Mouse (Mus musculus): Measurements from ENCODE around the gene M1ap.

Gene M1ap

DNA sequence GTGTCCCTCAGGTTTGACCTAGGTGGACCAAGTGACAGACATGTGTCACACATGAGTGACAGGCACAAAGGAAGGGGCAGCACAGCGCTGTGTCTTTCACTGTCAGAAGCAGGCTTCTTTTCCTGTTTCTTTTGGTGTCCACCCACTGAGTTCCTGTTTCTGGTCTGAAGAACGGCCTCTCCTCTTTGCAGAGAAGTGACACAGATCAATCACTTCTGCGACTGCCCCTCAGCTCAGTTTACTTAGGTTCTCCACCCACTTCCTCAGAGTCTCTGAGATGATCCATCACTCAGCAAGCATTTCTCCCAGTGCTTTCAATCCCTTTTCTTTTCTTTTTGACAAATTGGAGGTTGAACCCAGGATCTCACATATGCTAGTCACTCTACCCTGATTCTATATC lies 62.0 kb downstream of the M1ap start:
- no peak for DNase-seq (ENCODE audit: low read depth)

DNA sequence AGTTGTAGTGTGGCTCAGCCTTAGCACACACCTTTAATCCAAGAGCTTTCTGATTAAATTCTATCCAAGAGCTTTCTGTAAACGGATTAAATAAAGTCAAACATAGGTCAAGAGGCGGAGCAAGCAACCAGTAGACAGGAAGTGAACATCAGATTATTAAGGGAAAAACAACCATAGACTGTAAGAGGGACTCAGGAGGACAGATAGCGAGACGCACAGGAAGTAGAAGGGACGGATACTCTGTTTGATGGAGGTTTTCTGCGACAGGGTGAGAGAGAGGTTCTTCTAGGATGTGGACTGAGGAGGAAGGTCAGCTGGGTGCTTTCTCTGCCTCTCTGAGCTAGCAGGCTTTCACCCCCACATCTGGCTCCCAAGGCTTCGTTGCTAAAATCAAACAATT lies 63.3 kb downstream of the M1ap start:
- DNase-seq (ENCODE audit: low read depth): no peak

- no peak for DNase-seq (ENCODE audit: low read depth)
These were observed 64.6 kb downstream of the M1ap start for GRCm38 (mm10) chr6:83011255-83011654.

- no peak for DNase-seq (ENCODE audit: low read depth)
These were observed 65.1 kb downstream of the M1ap start for GRCm38 (mm10) chr6:83011756-83012155.

DNA sequence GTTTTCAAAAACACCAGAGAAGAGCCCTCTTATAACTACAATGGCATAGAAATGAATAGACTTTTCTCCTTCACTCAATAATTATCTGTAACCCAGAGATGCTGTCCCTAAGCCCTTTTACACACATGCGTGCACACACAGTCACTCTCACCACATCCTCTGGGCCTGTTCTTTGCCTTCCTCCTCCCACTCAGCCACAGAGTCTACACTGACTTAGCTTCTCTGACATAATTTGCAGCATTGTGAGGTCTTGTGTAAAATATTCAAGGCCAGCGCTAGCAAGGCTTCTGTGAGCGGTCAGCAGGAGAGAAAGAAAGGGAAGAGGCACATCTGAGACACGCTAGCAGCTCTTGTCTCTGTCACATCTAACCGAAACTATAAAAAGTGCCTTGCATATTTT lies 66.7 kb downstream of the M1ap start:
- no peak for DNase-seq (ENCODE audit: low read depth)

GRCm38 (mm10) chr6:83014482-83015466 lies 68.1 kb downstream of the M1ap start:
- DNase-seq (ENCODE audit: low read depth): peak; percentile 80

- no peak for DNase-seq (ENCODE audit: low read depth)
These were observed 69.0 kb downstream of the M1ap start for GRCm38 (mm10) chr6:83015749-83016148.

DNA sequence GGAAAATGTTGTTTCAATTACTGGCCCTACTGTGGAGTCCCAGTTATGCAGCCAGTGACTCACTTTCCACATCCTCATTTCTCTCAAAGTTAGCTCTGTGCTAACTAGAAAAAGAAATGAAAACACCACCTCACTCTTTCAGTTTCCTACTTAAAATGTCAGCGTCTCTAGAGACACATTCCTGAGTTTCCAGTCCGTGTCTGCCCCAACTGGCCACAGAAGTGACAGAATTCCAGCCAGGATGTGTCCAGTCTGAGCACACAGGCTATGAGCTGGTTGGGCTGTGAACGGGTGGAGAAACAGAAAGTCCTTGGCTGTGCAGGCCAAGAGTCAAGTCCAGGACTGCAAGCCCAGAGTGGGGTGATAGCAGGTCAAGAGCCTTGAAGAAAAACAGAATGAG lies 70.5 kb downstream of the M1ap start:
- DNase-seq (ENCODE audit: low read depth): no peak

GRCm38 (mm10) chr6:83019044-83019443 lies 72.3 kb downstream of the M1ap start:
- no peak for DNase-seq (ENCODE audit: low read depth)

DNA sequence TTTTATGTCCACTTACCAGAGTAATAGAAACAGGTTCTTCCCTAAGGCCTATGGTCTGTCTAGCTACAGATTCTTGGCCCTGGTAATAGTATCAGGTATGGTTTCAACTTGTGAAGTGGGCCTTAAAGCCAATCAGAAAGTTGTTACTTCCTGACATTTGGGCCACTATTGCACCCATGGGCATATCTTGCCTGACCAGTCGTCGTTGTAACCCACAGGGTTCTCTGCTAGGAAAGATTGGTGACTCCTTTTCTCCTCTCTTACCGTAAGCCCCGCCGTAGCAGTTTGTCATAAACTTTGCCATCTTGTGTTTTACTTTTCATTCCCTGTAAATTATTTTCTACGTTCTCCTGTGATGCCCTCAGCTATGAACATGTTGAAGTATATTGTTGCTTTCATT lies 73.4 kb downstream of the M1ap start:
- no peak for DNase-seq (ENCODE audit: low read depth)

GRCm38 (mm10) chr6:83020836-83021593 lies 74.3 kb downstream of the M1ap start:
- DNase-seq (ENCODE audit: low read depth): no peak

GRCm38 (mm10) chr6:83023008-83023407 lies 76.3 kb downstream of the M1ap start:
- no peak for DNase-seq (ENCODE audit: low read depth)

- no peak for DNase-seq (ENCODE audit: low read depth)
These were observed 77.1 kb downstream of the M1ap start for GRCm38 (mm10) chr6:83023786-83024185.

- no peak for DNase-seq (ENCODE audit: low read depth)
These were observed 77.7 kb downstream of the M1ap start for GRCm38 (mm10) chr6:83024421-83024820.

DNA sequence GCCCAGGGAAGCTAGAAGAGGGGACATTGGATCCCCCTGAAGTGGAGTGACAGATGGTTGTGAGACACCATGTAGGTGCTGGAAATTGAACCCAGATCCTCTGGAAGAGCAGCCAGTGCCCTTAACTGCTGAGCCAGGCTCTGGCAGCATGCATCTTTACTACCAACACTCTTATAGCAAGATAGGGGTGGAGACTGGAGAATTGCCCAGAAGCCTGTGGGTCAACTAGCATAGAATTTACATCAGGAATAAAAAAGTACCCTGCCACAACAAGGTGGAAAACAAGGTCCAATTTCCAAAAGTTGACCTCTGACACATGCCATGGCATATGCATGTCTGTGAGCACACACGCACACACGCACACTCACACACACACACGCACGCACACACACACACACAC lies 78.5 kb downstream of the M1ap start:
- no peak for DNase-seq (ENCODE audit: low read depth)

- no peak for DNase-seq (ENCODE audit: low read depth)
These were observed 80.6 kb downstream of the M1ap start for GRCm38 (mm10) chr6:83027293-83027692.

DNA sequence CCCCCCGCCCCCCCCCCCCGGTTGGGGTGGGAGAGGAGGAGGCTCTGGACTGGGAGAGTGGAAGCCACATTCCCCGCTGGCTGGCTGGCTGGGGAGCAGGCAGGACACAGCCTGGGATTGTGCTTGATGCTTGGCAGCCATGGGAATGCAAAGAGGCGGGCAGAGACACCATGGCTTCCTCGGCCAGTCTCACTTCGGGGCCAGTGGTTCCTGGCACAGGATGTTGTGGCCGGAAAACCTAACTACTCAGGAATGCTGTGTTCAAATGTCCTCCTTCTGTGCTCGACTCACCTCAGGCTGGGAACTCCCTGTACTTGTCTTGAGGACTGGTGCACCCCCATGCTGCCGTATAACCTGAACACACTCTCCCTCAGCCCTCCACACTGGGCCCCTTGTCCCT lies 81.0 kb downstream of the M1ap start:
- DNase-seq (ENCODE audit: low read depth): no peak

DNA sequence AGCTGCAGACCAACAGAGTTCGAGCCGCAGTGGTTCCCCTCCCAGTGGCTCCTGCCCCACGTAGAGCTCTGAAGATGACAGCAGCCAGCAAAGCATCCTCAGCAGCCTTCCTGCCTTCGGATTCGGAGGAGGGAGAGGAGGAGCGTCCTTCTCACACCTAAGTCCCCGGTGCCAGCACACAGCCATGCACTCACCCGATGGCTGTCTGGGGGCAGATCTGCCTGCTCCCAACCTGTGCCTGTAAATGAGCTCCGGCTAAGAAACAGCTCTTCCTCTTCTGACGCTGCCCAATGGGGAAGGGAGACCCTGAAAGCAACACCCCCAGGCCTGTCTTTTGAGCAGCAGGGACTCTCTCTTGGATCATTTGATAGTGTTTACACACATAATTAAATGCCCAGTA lies 83.1 kb downstream of the M1ap start:
- no peak for DNase-seq (ENCODE audit: low read depth)

GRCm38 (mm10) chr6:83031111-83031510 lies 84.4 kb downstream of the M1ap start:
- DNase-seq (ENCODE audit: low read depth): no peak

DNA sequence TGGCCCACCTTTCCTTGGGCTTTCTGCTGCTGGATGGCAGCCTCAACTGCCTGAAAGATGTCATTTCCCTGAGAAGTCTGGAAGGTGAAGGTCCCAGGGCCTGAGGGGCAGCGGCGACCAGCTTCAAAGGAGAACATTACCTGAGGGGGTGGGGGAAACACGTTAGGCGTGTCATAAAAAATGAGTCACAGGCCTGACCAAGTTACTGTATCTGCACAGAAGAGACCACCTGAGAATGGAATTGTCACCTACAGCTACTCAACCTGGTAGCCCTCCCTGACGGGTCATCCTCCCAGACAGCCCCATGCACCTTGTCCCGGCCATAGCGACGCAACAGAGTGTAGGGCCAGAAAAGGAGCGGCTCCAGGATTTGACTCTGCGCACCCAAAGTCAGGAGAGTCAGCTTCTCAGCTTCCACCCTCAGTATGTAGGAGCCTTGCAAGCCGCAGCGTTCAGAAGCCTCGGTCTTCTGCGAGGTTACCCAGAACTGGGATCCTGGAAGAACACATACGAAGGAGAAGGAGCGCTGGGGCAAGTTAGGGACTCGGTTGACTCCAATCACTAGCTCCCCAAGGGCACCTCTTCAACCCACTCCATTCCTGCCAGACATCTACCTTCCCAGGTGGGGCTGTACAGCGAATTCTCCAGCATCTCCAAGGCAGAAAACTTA lies 85.4 kb downstream of the M1ap start:
- DNase-seq (ENCODE audit: low read depth): no peak

- no peak for DNase-seq (ENCODE audit: low read depth)
These were observed 86.1 kb downstream of the M1ap start for GRCm38 (mm10) chr6:83032769-83033191.

Data from c-Kit-positive CD71-positive TER-119-negative erythroid progenitor cells, embryonic 14.5 days (primary cell).